Mouse (Mus musculus) left cerebral cortex, postnatal 25 days (tissue): ENCODE results near the gene Tmem169. TPM values are rescaled to one million over a fixed set of nuclear protein-coding genes. Genes with fewer than 3 reads are reported as not detected.
"Not testable (repeated sequence)": the region's sequence is repeated elsewhere in the genome, so short reads cannot be mapped to it uniquely, and the experiment has no call there.

Experiments used
- DNase-seq, 2 experiments: peaks; one replicate each; pipeline ENCODE4 v3.0.0; 2022; ENCODE audit warnings: low spot score in 2 of 2, mixed read lengths in 1 of 2
- intact Hi-C: fragments of 180-260 bp; cut with DNase I; formaldehyde crosslinking; loops from one replicate; pipeline ENCODE4 v1.15.1; 2025
- total RNA-seq, 2 experiments: library from RNA; stranded (reverse); gene quantifications; 2 replicates each; pipeline ENCODE4 v1.2.3; 2021

The Tmem169 gene
- total RNA-seq: 10 to 100 TPM; 21.4 to 25.3 TPM

GRCm38 (mm10) chr1:72283992-72284485 is at the start of gene Tmem169, which contains the start of gene Pecr:
Tmem169 (plus strand) TSS chr1:72284369.
Pecr (minus strand) TSS chr1:72284314.
- intact Hi-C loops: no loop called here
- DNase-seq: peak; percentile 90 to 97

- peak; percentile 74 to 79 for DNase-seq
- intact Hi-C loops: not testable (repeated sequence)
Observed at GRCm38 (mm10) chr1:72236363-72237006, 47.7 kb upstream of the Tmem169 start.

GRCm38 (mm10) chr1:72237007-72237775 is 47.0 kb upstream of the Tmem169 start:
- intact Hi-C loops: no loop called here
- DNase-seq: peak in 1 of 2 experiments; percentile 82

- intact Hi-C loops: no loop called here
- DNase-seq: no peak
Observed at GRCm38 (mm10) chr1:72238016-72238580, 46.1 kb upstream of the Tmem169 start.

- DNase-seq, intact Hi-C loops: not testable (repeated sequence)
Observed at GRCm38 (mm10) chr1:72239113-72239512, 45.1 kb upstream of the Tmem169 start.

GRCm38 (mm10) chr1:72242581-72243143 is 41.5 kb upstream of the Tmem169 start:
- DNase-seq: no peak
- intact Hi-C loops: no loop called here

- intact Hi-C loops: no loop called here
- DNase-seq: peak; percentile 96 to 97
Observed at GRCm38 (mm10) chr1:72243656-72244316, 40.4 kb upstream of the Tmem169 start.

- DNase-seq: peak in 1 of 2 experiments; percentile 69
- intact Hi-C loops: no loop called here
Observed at GRCm38 (mm10) chr1:72244317-72245036, 39.7 kb upstream of the Tmem169 start.

GRCm38 (mm10) chr1:72248226-72248737 is 35.9 kb upstream of the Tmem169 start:
- intact Hi-C loops, DNase-seq: not testable (repeated sequence)

GRCm38 (mm10) chr1:72251806-72252205 is 32.4 kb upstream of the Tmem169 start:
- intact Hi-C loops: no loop called here
- DNase-seq: no peak

- intact Hi-C loops: no loop called here
- peak in 1 of 2 experiments; percentile 19 for DNase-seq
Observed at GRCm38 (mm10) chr1:72253881-72254491, 30.2 kb upstream of the Tmem169 start.

- peak; percentile 86 for DNase-seq
- intact Hi-C loops: no loop called here
Observed at GRCm38 (mm10) chr1:72254545-72255061, 29.6 kb upstream of the Tmem169 start.

GRCm38 (mm10) chr1:72255062-72255853 is 28.9 kb upstream of the Tmem169 start:
- intact Hi-C loops: no loop called here
- peak in 1 of 2 experiments; percentile 74 for DNase-seq

- intact Hi-C loops: no loop called here
- DNase-seq: no peak
Observed at GRCm38 (mm10) chr1:72255854-72256175, 28.4 kb upstream of the Tmem169 start.

GRCm38 (mm10) chr1:72256381-72257256 is 27.6 kb upstream of the Tmem169 start:
- intact Hi-C loops: no loop called here

GRCm38 (mm10) chr1:72263099-72263498 is 21.1 kb upstream of the Tmem169 start:
- intact Hi-C loops: no loop called here
- no peak for DNase-seq

More at GRCm38 (mm10) chr1:72256381-72257256, 27.6 kb upstream of the Tmem169 start:
- no peak for DNase-seq
